Mouse (Mus musculus) telencephalon, adult 2 months (tissue): ENCODE data around the gene Anp32e.
A peak's percentile ranks its signal among the peaks of the same experiment; 100 is the strongest.
"Not testable (repeated sequence)": the region's sequence is repeated elsewhere in the genome, so short reads cannot be mapped to it uniquely, and the experiment has no call there.

ENCODE experiments used
- DNase-seq: peaks from one replicate; pipeline ENCODE4 v3.0.0-alpha.2; 2011; ENCODE audit warnings: low read depth, low spot score

Anp32e gene

DNA sequence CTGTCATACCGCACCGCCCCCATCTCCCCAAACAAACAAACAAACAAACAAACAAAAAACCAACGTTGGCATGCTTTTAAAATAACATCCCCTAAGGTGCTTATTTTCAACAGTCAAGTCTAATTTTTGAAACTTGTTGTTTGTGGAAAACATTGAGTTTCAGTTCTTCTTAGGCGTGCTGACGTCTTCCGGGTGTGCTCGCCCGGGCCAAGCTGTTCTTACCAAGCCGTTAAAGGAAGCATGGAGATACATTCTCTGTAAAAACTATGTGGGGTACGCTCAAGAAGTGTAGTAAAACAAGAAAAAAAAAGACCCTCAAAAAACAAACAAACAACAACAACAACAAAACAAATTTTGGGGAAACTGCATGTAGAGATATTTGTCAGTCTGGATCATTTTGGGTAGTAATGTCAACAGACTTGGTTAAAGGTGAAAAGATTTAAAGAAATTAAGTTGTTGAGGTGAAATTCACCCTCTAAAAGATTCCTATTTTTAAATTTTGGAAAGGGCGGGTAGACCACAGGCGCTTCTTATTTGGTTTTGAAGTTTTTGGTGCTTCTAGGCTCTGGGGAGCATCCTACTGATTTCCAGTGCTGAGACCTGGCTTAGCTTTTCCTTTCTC, 43.3 kb downstream of the Anp32e start:
- DNase-seq: no peak

DNA sequence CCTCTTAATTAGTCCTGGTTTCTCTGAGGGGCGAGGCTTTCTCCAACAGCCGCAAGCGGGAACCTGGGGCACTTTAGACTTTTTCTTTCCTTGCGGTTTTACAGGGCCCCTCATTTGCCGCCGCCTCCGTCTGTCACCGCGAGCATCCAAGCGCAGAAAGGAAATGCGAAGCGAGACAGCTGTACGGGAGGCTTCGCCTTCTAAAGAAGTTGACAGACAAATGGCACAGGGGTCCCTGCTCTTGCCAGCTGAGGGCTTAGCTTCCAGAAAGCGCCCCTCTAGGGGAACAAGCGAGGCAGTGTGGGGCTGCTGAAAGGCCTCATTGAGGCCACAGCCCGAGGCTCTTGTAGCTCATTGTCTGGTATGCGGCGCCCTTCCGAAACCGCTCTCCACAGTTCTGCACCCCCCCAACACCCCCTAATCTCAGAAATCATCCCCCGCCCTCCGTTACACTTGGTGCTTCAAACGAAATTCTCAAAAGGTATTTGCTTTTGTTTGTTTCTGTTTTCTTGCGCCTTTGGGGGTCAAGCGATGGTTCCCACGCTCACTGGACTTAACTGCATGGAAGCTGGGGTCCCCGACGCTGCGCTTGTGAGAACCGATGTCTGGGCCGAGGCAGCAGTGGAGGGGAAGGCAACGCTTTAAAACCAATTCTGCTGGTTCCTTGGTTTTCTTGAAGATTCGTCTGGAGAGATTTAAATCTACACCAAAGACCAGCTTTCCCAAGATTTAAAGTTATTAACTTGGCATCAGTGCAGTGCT, 44.0 kb downstream of the Anp32e start:
- no peak for DNase-seq

DNA sequence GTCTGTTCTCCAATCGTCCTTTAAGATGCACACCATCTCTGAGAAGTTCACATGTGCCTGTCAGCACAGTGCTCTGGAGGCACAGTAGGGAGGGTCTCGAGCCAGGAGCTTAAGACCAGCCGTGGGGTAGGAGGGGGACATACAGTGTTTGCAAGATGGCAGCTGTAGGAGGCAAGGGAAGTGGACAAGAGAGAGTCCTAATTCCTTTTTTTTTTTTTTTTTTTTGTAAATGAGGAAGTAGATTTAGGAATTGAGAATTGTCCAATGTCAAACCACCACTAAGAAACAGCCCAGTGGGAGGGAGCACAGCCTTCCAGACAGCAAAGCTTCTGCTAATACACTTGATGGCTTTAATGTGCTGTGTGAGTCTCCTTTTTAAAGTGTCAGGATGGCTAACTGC, 48.0 kb downstream of the Anp32e start:
- no peak for DNase-seq

DNA sequence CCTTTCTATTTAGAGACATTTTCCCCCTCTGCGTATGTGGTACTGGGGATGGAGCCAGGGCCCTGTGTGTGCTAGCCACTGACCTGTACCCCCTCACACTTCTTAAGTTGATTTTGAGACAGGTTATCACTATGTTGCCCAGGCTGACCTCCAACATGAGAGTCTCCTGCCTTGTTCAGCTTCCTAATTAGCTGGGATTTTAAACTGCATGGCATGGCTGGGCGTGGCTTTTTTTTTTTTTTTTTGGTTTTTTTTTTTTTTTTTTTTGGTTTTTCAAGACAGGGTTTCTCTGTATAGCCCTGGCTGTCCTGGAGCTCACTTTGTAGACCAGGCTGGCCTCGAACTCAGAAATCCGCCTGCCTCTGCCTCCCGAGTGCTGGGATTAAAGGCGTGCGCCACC, 48.5 kb downstream of the Anp32e start:
- not testable (repeated sequence) for DNase-seq

DNA sequence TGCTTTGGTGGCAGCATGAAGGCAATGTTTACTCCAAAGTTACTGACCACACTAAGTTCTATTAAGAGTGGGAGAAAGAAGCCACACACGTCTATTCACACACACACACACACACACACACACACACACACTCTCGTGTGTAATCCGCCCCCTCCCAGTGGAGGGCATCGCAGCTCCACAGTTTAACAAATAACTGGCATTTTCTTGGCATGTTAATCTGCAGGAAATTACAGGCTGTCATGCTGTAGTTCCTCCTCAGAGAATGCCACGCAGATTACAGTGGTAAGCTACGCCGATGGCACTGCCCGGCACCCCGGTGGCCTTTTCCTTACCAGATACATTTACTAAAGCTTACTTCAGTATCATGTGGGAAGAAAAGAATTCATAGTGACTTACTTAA, 49.2 kb downstream of the Anp32e start:
- no peak for DNase-seq

DNA sequence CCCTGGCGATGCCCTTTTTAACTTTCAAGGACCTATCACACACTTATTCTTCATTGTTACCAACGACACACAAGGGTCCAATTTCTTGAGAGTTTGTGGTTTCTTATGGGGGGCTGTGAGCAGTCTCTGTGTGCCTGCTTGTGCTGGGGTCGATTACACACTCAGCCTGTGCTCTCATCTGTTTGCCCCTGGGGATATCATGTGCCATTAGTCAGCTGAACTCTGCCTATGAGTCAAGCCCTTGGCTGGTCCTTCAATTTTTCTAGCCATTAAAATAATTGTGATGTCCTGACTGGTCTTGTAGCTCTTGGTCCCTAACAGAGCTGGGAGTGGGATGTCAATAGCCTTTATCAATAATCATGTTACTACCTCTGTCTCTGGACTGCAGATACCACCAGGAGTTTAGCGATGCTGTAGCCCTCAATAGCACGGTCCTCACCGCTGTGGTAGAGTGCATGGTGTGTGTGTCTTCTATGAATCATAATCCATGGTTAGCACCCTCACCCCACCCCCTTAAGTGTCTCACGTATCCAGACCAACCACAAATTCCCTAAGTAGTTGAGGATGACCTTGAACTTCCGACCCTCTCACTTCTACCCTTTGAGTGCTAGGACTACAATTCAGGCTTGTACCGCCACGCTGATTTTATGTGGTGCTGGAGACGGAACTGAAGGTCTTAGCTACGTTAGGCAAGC, 51.4 kb downstream of the Anp32e start:
- no peak for DNase-seq

DNA sequence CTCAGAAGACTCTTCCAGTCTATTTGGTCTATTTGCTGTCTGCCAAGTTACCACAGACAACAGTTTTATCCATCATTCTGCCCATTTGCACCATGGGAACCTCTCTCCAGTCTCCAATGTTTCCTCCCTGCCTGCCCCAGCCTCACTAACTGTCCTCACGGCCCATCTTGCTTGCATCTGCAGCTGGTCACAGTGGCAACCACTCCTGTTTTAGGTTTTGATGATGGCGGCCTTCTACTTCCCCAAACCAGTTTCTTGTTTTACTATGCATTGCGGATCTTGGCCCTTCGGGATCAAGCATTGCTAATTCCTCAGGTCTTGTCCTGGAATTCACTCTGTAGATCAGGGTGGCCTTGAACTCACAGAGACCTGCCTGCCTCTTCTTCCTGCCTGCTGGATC, 53.1 kb downstream of the Anp32e start:
- DNase-seq: no peak

DNA sequence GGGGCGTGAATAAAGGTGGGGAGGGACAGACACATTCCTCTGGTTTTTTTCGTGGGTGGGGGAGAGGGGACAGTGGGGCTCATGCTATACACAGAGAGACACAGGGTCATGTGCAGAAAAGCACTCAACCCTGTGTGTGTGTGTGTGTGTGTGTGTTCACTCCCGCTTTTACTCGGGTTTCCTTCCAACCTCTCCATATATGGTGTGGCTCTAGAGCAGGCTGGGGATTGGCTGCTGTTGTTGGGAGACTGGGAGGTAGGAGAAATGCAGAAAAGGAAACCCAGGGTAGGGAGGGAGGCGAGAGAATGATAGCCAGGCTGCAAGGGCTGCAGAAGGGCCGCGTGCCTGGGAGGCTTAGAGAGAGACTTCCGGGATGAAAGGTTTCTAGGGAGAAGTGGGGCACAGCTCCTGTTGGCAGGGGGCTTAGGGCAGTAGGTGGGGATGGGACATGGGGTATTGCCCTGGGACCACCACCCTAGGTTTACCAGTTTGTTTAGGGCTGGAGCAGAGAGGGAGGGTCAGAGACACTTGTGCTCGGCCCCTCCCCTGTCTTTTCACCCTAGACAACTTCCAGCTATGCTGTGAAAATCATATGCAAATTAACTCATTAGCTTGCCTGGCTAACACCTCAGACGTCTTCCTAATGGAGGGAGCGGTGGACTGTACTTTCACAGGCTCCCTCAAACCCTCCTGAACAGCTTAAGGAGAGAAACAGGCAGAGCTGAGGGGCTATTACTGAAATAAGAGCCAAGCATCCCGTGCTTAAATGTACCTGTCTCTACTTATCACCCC, 56.4 kb downstream of the Anp32e start:
- DNase-seq: peak; percentile 86

DNA sequence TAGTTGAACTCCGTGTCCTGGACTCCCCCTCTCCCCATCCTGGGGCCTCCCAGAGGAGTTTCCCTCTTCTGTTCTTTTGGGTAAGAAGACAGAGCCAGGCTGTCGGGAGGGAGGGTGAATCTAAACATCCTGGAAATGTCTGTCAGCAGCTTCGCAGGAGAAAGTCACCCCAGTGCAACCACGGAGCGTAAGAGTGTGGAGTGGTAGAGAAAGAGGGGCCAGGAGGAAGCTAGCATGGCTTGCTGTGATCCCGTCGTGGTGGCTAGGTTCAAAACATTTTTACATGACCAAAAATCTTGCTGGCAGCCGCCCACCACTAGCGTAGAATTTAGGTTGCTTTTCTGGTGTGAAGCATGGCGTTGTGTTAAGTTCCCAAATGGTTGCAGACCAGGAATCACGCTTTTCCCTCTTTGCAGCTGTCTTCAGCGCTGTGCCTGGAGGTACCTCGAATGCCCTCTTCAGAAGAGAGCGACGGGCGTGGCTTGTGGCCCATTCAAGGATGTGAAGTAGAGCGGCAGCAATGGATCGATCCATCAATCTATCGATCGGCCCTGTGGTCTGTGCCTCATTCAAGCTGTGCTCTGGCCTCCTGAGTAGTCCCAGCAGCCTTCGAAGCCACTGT, 57.1 kb downstream of the Anp32e start:
- peak; percentile 90 for DNase-seq

DNA sequence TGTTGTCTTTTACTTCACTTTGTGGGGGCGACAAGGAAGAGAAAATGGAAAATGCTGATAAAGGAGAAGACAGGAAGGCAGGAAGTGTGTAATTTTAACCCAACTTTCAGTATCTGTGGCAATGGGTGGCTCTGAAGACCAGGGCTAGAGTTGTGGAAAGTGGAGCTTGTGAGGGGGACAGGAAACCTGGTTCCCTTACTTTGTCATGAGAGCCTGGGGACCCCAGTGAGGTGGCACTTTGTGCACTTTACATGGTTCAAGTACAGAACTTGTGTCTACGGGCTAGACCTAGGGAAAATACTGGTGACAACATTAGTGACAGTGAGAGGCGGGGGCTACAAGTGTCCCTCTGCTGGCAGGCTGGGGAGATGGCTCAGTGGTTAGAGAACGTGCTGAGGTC, 57.9 kb downstream of the Anp32e start:
- DNase-seq: no peak

DNA sequence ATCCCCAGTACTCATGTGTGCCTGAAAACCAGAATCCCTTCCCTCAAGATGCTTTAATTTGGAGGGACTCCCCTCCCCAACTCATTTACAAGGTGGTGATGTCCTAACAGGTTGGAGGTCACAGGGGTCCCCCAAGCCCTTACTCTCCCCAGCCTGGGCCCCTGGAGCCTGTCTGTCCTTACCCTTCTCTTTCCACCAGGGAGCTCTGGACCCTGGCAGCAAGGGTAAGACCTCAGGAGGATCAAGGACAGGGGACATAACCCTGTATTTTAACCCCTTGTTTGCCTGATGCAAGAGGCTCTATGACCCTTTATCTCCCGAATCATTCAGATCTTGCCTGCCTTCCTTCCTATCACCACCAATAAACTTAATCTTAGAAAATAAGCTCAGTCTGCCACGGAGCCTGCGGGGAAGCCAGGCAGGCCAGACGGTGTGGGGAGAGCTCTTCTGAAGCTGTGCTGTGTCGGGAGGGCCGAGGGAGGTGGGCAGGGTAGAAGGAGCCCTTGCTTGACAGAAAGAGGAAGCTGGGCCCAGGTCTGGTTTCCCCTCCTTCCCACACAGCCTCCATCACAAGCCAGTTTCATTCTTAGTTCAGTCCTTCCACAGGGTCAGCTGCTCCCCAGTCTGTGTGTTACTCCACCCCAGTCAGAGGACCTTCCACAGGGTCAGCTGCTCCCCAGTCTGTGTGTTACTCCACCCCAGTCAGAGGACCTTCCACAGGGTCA, 58.5 kb downstream of the Anp32e start:
- no peak for DNase-seq

DNA sequence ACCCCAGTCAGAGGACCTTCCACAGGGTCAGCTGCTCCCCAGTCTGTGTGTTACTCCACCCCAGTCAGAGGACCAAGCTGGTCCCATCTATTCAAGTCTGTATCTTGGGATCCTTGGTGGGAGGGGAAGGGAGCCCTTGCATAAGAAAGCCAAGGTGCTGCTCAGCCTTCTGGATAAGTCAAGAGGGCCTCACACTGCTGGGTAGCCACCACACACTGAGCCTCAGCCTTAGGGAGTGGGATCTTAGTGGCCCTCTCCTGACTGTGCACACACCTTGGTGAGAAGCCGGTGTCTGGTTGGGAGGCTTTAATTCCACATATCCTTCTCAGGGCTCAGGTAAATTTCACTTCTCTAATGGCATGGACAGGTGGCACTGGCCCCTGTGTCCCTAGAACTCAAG, 59.1 kb downstream of the Anp32e start:
- DNase-seq: no peak

DNA sequence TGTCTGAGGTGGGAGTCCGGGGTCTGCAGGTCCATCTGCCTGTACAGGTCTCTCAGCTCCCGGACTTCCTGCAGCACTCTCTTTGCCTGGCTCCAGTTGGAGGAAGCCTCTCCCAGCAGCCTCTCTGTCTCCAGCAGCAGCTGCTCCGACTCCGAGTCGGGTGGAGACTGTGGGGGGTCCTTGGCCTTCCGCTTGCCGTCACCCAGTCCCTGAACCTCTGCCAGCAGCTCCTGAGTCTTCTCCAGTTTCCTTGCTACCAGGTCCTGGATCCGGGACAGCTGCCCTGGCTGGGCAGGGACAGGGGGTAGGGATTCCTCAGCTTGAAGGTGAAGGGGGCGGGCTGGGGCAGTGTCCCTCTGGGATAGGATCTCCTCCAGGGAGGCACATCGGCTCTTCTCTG, 59.9 kb downstream of the Anp32e start:
- no peak for DNase-seq

DNA sequence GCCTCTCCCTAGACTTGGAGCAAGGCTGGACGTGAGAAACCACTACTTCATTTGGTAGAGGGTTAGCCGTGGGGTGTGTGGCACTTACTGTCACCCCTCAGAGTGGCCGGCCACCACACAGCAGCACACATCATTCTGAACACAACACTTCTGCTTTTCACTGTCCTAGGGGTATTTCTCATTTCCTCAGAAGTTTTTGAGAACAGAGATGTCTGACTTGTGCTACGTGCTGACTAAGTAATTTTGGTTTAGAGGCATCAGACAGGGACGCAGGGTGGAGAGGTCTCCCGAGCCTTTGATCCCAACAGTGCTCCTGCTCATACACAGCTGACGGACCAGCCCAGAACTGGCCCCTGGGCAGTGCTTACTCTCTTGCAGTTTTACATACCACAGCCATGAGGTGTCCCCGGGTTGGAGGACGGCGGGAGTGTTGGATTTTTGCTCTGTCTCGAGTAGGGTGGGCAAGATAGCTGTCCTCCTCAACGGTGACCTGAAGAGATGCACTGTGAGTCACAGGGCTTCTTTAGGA, 61.4 kb downstream of the Anp32e start:
- DNase-seq: no peak

DNA sequence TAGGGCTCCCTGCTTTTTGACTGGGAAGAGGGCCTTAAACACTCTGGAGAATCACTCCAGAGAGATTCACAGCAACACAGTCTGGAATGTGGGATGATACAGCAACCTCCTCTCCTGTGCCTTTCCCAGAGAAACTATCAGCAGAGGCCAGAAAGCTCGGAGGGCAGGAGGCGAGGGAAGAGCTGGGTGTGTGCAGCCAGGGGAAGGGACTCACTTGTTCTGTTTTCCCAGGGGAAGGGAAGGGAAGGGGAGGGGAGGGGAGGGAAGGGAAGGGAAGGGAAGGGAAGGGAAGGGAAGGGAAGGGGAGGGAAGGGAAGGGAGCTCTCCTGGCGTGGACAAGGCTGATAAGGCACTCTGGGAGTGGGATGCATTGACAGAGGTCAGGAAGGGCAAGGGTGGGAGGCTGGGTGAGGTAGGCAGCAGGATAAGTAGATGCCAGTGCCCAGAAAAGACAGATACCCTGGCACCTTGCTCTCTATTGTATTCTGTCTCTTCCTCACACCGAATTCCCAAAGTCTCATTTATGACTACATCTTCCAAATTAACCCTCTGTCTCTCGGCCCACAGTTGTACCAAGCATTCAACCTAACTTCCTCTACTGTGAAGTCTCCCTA, 64.1 kb downstream of the Anp32e start:
- DNase-seq: no peak

DNA sequence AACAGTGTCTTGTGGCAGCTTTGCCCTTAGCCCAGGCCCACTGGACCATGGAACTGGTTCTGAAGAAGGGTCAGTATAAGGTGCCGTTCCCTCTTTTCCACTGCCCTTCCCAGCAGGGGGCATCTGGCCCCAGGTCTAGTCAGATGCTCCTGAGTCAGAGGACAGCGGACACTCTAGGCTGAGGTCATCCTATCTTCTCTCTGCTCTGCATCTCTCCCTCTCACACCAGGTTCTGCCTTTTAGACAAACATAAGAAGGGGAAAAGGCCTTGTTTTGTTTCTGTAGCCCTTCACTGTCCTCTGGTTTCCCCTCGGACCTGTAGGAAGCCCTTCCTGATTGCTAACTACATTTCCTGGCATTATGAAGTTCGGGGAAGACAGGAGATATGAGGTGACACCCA, 64.8 kb downstream of the Anp32e start:
- DNase-seq: no peak

DNA sequence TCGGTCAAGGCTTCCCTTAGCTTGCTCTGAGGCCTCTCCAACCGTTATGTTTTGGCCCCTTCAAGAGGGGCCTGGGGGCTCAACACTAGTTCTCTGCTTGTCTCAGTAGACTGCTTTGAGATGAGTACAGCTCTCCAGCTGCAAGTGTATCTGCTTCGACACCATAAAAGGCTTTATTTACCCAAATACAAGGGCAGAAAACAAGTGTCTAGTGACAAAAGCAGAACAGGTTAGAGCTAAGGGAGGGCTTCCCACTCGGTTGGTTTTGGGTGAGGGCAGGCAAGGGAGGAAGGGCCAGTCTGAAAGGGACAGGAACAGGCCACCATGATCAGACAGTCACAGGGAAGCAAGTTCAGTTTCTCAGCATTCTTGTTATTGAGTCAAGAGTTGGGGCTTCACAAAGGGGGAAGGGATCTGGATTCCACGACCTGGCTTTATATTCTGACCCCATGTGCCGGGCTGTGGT, 65.4 kb downstream of the Anp32e start:
- DNase-seq: no peak

DNA sequence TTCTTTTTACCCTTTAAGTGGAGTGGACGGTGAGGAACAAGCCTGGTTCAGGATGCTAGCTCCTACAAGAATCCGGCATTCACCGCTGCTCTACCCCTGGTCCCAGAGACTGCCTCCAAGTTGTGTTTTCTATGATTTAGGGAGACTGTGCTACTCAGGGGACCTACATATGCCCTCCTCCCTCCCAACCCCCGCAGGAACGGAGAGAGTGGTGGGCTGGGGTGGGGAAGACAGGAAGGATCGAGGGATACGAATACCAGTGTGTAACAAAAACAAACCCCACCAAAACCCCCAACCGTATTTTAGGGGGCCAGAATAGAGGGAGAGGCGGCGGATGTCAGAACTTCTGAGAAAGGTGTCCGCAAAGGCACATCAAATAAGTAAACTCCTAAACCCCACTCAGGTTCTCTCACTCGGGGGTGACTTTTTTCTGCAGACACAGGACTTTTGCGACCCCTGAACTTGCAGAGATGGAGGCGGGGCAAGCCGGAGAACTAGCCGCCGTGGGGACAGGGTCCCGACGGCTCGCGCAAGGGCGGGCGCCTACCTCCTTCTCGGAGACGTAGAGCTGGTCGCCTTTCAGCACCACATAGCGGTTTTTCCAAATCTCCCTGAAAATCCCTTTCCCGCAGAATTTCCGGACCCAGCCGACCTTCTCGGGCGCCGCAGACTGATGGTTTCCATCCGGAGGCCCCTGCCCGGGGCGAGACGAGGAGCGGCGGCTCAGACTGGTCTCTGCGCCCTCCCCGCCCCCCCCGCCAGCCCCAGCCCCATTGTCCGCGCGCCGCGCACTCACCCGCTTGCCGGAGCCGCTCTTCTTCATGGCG, 66.1 kb downstream of the Anp32e start:
- no peak for DNase-seq

DNA sequence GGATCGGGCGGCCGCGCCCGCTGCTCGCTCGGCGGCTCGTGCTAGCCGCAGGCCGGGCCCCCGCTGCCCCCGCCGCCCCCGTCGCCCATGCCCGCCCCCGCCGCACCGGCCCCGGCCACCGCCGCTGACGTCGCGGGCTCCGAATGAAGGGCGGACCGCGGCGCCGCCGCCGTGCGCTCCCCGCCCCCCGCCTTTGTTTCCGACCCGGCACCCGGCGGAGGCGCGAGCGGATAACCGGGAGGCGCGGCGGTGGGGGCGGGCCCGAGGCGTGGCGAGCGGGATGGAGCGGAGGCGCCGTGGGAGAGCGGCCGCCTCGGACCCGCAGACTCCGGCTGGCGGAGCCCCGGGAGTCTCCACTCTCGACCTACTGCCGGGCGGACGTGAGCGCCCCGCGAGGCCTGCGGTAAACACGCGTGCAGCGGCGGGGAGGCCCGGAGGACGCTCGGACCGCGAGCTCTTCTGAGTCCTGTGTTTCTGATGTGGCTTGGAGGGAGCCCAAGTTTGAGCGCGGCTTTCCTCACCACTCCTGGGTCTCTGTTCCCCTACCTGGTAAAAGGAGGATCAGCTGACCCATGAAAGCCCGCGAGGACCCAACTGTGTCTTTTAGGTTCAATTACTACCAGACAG, 66.9 kb downstream of the Anp32e start, which contains the start of gene Plekho1:
Gene Plekho1 (minus strand): TSS at position 200 of the 627 bp plus-strand sequence.
- DNase-seq: no peak
